ENCODE assay signal across 8 mouse cellular contexts in genomic region chr5:75574151-75574851, GRCm38 (mm10). TPM values are rescaled to one million over a fixed set of nuclear protein-coding genes. Genes with fewer than 3 reads are reported as not detected.
DNase-seq lines count a peak whose midpoint lies in the region; ATAC-seq lines count a peak whose summit lies in the region.

No protein-coding gene starts in this region.

- H3K4me2 ChIP-seq in embryonic facial prominence, embryonic 14.5 days (ENCODE audit: low read depth, low read length) = peak overlapping the region; percentile 100
- H3K4me2 ChIP-seq in hindbrain, embryonic 15.5 days = peak overlapping the region; percentile 88
- H3K4me2 ChIP-seq in midbrain, embryonic 16.5 days (ENCODE audit: low read length) = peak overlapping the region; percentile 90

- DNase-seq in left cerebral cortex, postnatal 4 days = peak; percentile 28
- no peak for DNase-seq in left cerebral cortex, adult 18-20 months (ENCODE audit: low spot score in 2 of 2)
- DNase-seq in embryonic facial prominence, embryonic 14.5 days (ENCODE audit: low spot score) = peak; percentile 17
- no peak for DNase-seq in adrenal gland, adult 8-10 months
- DNase-seq in layer of hippocampus, adult 11-12 months (ENCODE audit: low spot score) = no peak
- no peak for DNase-seq in thymus, postnatal 36 days

- intact Hi-C loops in left cerebral cortex, postnatal 4 days (cut with DNase I) = loop anchor here (10.0 kb wide), 1 partner anchor 360 kb away; no protein-coding TSS in a partner anchor

- 5% methylated on average over 25 of the region's 27 CpGs for WGBS in embryonic facial prominence, embryonic 14.5 days
- 3% methylated on average over 27 of the region's 27 CpGs for WGBS in hindbrain, embryonic 15.5 days
- 3% methylated on average over 27 of the region's 27 CpGs for WGBS in midbrain, embryonic 16.5 days

- H3K36me3 ChIP-seq in embryonic facial prominence, embryonic 14.5 days (ENCODE audit: control insufficient read depth, insufficient read depth, low read length) = no peaks in the 10 kb centered on the region
- no peaks in the 10 kb centered on the region for H3K36me3 ChIP-seq in hindbrain, embryonic 15.5 days
- no peaks in the 10 kb centered on the region for H3K36me3 ChIP-seq in midbrain, embryonic 16.5 days (ENCODE audit: control insufficient read depth, insufficient read depth, low read length)

- no peaks in the 10 kb centered on the region for H3K9me3 ChIP-seq in embryonic facial prominence, embryonic 14.5 days (ENCODE audit: control insufficient read depth, low read length)
- no peaks in the 10 kb centered on the region for H3K9me3 ChIP-seq in hindbrain, embryonic 15.5 days
- H3K9me3 ChIP-seq in midbrain, embryonic 16.5 days (replicated peaks; ENCODE audit: control insufficient read depth, low read length, poor library complexity, severe bottlenecking) = no peaks in the 10 kb centered on the region

- no peak overlapping the region for H3K27ac ChIP-seq in embryonic facial prominence, embryonic 14.5 days (replicated peaks; ENCODE audit: low read depth, low read length)
- H3K27ac ChIP-seq in hindbrain, embryonic 15.5 days (replicated peaks) = peak overlapping the region; percentile 84
- peak overlapping the region; percentile 79 for H3K27ac ChIP-seq in midbrain, embryonic 16.5 days (ENCODE audit: low read length)

- peak overlapping the region; percentile 65 for H3K4me3 ChIP-seq in embryonic facial prominence, embryonic 14.5 days (ENCODE audit: low read depth, low read length)
- H3K4me3 ChIP-seq in hindbrain, embryonic 15.5 days = peak overlapping the region; percentile 70
- H3K4me3 ChIP-seq in midbrain, embryonic 16.5 days (ENCODE audit: low read depth, low read length) = peak overlapping the region; percentile 79

- peaks cover 13% of the 10 kb centered on the region; the same call in 1 of the 2 replicates for H3K4me1 ChIP-seq in embryonic facial prominence, embryonic 14.5 days (ENCODE audit: control insufficient read depth, insufficient read depth, low read length)
- H3K4me1 ChIP-seq in hindbrain, embryonic 15.5 days (replicated peaks) = peaks cover 30% of the 10 kb centered on the region
- peaks cover 21% of the 10 kb centered on the region for H3K4me1 ChIP-seq in midbrain, embryonic 16.5 days (ENCODE audit: control insufficient read depth, insufficient read depth, low read length)

- peaks cover 23% of the 10 kb centered on the region for H3K27me3 ChIP-seq in embryonic facial prominence, embryonic 14.5 days (replicated peaks; ENCODE audit: control insufficient read depth, insufficient read depth, low read length)
- H3K27me3 ChIP-seq in hindbrain, embryonic 15.5 days = no peaks in the 10 kb centered on the region
- H3K27me3 ChIP-seq in midbrain, embryonic 16.5 days (ENCODE audit: control insufficient read depth, insufficient read depth, low read depth, low read length) = no peaks in the 10 kb centered on the region; the same call in 1 of the 2 replicates

- peak; percentile 69 for ATAC-seq in embryonic facial prominence, embryonic 14.5 days (ENCODE audit: low read depth)
- ATAC-seq in hindbrain, embryonic 15.5 days (ENCODE audit: low FRiP score, low read depth) = no peak; the same call in 1 of the 2 replicates
- ATAC-seq in midbrain, embryonic 16.5 days = no peak

- peak overlapping the region; percentile 67 for H3K9ac ChIP-seq in embryonic facial prominence, embryonic 14.5 days (ENCODE audit: low read depth, low read length)
- H3K9ac ChIP-seq in hindbrain, embryonic 15.5 days = peak overlapping the region; percentile 72
- peak overlapping the region; percentile 86 for H3K9ac ChIP-seq in midbrain, embryonic 16.5 days (ENCODE audit: low read depth, low read length)

RNA-seq across cellular contexts. Expression of gene Kit, which starts 0.4 kb away (rescaled TPM):
- 10 to 100 TPM; 62.5 to 64.1 TPM for total RNA-seq in left cerebral cortex, postnatal 4 days (2021)
- 10 to 100 TPM; 31.4 to 32.6 TPM for total RNA-seq in left cerebral cortex, adult 18-20 months (2021)
- polyA plus RNA-seq in embryonic facial prominence, embryonic 14.5 days (2014; fragmentation: Nextera tagmentation; extraction: Ambion mirVana) = 21.8 and 24.3 TPM in 2 replicates
- 52.3 and 56.1 TPM in 2 replicates for polyA plus RNA-seq in hindbrain, embryonic 15.5 days (2015; fragmentation: Nextera tagmentation; extraction: Ambion mirVana)
- polyA plus RNA-seq in midbrain, embryonic 16.5 days (2015; fragmentation: Nextera tagmentation; extraction: Ambion mirVana) = 41.7 and 49.0 TPM in 2 replicates
- 1 to 10 TPM in 3 of 4 experiments, under 1 TPM in 1; 0.99 to 2.0 (median 1.5) TPM for total RNA-seq in adrenal gland, adult 8-10 months (2022)

Comparison
In these comparisons a context has a peak if more than half of its experiments do, and no peak if none do; other contexts are left out.
1. DNase-seq: peak in left cerebral cortex, postnatal 4 days (single experiment) and embryonic facial prominence, embryonic 14.5 days (single experiment); none in left cerebral cortex, adult 18-20 months (0 of 2), adrenal gland, adult 8-10 months (single experiment), layer of hippocampus, adult 11-12 months (single experiment) and thymus, postnatal 36 days (0 of 2).
2. RNA of gene Kit, which starts 0.4 kb away (total RNA-seq): 62.5 to 64.1 TPM in left cerebral cortex, postnatal 4 days and 31.4 to 32.6 TPM in left cerebral cortex, adult 18-20 months; 0.99 to 2.0 TPM in adrenal gland, adult 8-10 months; every median in the first group is over 10 times any median in the second.
3. Peak in every context shown above with its lines, with median percentiles within 50 percentile points of each other: H3K4me2 ChIP-seq, H3K4me3 ChIP-seq and H3K9ac ChIP-seq.